Mouse (Mus musculus) myocyte (in vitro differentiated cells): ENCODE results near the gene Ppp1r12c. TPM values are rescaled to one million over a fixed set of nuclear protein-coding genes. Genes with fewer than 3 reads are reported as not detected.

ENCODE experiments used
- H3K27me3 ChIP-seq: one replicate; pipeline ENCODE4 v1.6.1; 2011; ENCODE audit not compliant: control insufficient read depth, insufficient read depth, insufficient read length
- H3K36me3 ChIP-seq: one replicate; pipeline ENCODE4 v1.6.1; 2011; ENCODE audit not compliant: control insufficient read depth, insufficient read depth
- H3K4me2 ChIP-seq: one replicate; pipeline ENCODE4 v1.6.1; 2011; ENCODE audit warnings: low read depth, control low read depth
- H3K4me3 ChIP-seq: one replicate; pipeline ENCODE4 v1.5.1; 2011; ENCODE audit warnings: mild to moderate bottlenecking, control low read depth, moderate library complexity
- H3K79me2 ChIP-seq: one replicate; pipeline ENCODE4 v1.6.1; 2011; ENCODE audit not compliant: control insufficient read depth, insufficient read depth
- H3ac ChIP-seq: one replicate; pipeline ENCODE4 v1.6.1; 2011; ENCODE audit not compliant: control insufficient read depth, insufficient read length
- CEBPB ChIP-seq: IDR thresholded peaks from 2 replicates; pipeline ENCODE4 v1.6.1; 2011; ENCODE audit warnings: mild to moderate bottlenecking, moderate library complexity; ENCODE audit not compliant: poor library complexity, insufficient read depth, severe bottlenecking
- E2F4 ChIP-seq: IDR thresholded peaks from one replicate; pipeline ENCODE4 v1.6.1; 2011; ENCODE audit warnings: mild to moderate bottlenecking, control low read depth, moderate library complexity; ENCODE audit not compliant: insufficient read depth
- MAX ChIP-seq: IDR thresholded peaks from one replicate; pipeline ENCODE4 v1.6.1; 2011; ENCODE audit warnings: low read depth, mild to moderate bottlenecking, control low read depth
- MYOD1 ChIP-seq, 3 experiments: IDR thresholded peaks; one replicate each; pipeline ENCODE4 v1.6.1; 2011; ENCODE audit warnings: control low read depth in 2 of 3, low read depth in 2 of 3, mild to moderate bottlenecking in 2 of 3, moderate library complexity in 1 of 3; ENCODE audit not compliant: insufficient read length in 2 of 3, control insufficient read depth in 1 of 3
- MYOG ChIP-seq, 3 experiments: IDR thresholded peaks; one replicate each; pipeline ENCODE4 v1.6.1; 2011; ENCODE audit warnings: control low read depth in 2 of 3, low read depth in 2 of 3, mild to moderate bottlenecking in 2 of 3; ENCODE audit not compliant: insufficient read length in 2 of 3, control insufficient read depth in 1 of 3, insufficient read depth in 1 of 3
- POLR2A ChIP-seq: IDR thresholded peaks from one replicate; pipeline ENCODE4 v1.6.1; 2011; ENCODE audit warnings: low read depth, mild to moderate bottlenecking, control low read depth, moderate library complexity; ENCODE audit not compliant: insufficient read length
- POLR2AphosphoS2 ChIP-seq: IDR thresholded peaks from one replicate; pipeline ENCODE4 v1.6.1; 2011; ENCODE audit warnings: low read depth, control low read depth; ENCODE audit not compliant: insufficient read length
- REST ChIP-seq: IDR thresholded peaks from one replicate; pipeline ENCODE4 v1.6.1; 2011; ENCODE audit warnings: mild to moderate bottlenecking, control low read depth, moderate library complexity; ENCODE audit not compliant: insufficient read depth, insufficient read length
- SRF ChIP-seq: IDR thresholded peaks from one replicate; pipeline ENCODE4 v1.6.1; 2011; ENCODE audit warnings: low read depth; ENCODE audit not compliant: control insufficient read depth, insufficient read length
- TCF12 ChIP-seq: IDR thresholded peaks from one replicate; pipeline ENCODE4 v1.6.1; 2011; ENCODE audit warnings: mild to moderate bottlenecking, control low read depth; ENCODE audit not compliant: poor library complexity, insufficient read depth, severe bottlenecking
- TCF3 ChIP-seq: IDR thresholded peaks from one replicate; pipeline ENCODE4 v1.6.1; 2011; ENCODE audit warnings: low read depth, control low read depth; ENCODE audit not compliant: insufficient read length
- USF1 ChIP-seq: IDR thresholded peaks from one replicate; pipeline ENCODE4 v1.6.1; 2011; ENCODE audit warnings: low read depth, mild to moderate bottlenecking, control low read depth, moderate library complexity
- polyA plus RNA-seq: library from polyadenylated mRNA; unstranded; fragments of >200 nt; fragmentation: generic; extraction: Trizol; gene quantifications from one replicate; pipeline ENCODE4 v1.2.1, GENCODE M21; 2012; ENCODE audit warnings: missing spikeins

Ppp1r12c gene
- polyA plus RNA-seq, 1 experiment = 39.0 TPM

GRCm38 (mm10) chr7:4516332-4517050, 15.0 kb upstream of the Ppp1r12c start, which contains the start of gene Tnnt1:
TSS of gene Tnnt1 (minus strand) at chr7:4516382.
- Histone ChIP-seq H3K36me3 (peaks cover 3% of the 10 kb centered on the region), H3K27me3 (no peaks in the 10 kb centered on the region), H3K4me3 (peak within 1 kb of the TSS; percentile 36), H3ac (no peak within 1 kb of the TSS), H3K4me2 (peak within 1 kb of the TSS; percentile 66), H3K79me2 (no peaks in the 10 kb centered on the region)
- TF ChIP-seq TCF12 = peak; percentile 92
- peak; percentile 72 for TF ChIP-seq TCF3
- TF ChIP-seq CEBPB = no peak
- peak; percentile 96 to 99 (median 97) for TF ChIP-seq MYOD1 (IDR thresholded peaks at IDR 0.05; ENCODE audit: control insufficient read depth in 1 of 3, insufficient read length in 2 of 3, low read depth in 2 of 3)
- no peak for TF ChIP-seq MAX
- TF ChIP-seq MYOG (IDR thresholded peaks at IDR 0.05; ENCODE audit: control insufficient read depth in 1 of 3, insufficient read depth in 1 of 3, insufficient read length in 2 of 3, low read depth in 2 of 3) = peak; percentile 65 to 95 (median 77)

- H3K4me3 ChIP-seq = peak overlapping the region; percentile 36
- H3K27me3 ChIP-seq = no peaks in the 10 kb centered on the region
- peaks cover 3% of the 10 kb centered on the region for H3K36me3 ChIP-seq
- no peaks in the 10 kb centered on the region for H3K79me2 ChIP-seq
- no peak overlapping the region for H3ac ChIP-seq
- H3K4me2 ChIP-seq = peak overlapping the region; percentile 63
- TF ChIP-seq MYOG (IDR thresholded peaks at IDR 0.05; ENCODE audit: control insufficient read depth in 1 of 3, insufficient read depth in 1 of 3, insufficient read length in 2 of 3, low read depth in 2 of 3) = peak in 2 of 3 experiments; percentile 35 to 43
- TF ChIP-seq MYOD1 (IDR thresholded peaks at IDR 0.05; ENCODE audit: control insufficient read depth in 1 of 3, insufficient read length in 2 of 3, low read depth in 2 of 3) = peak in 2 of 3 experiments; percentile 53 to 56
- TF ChIP-seq TCF3 = no peak
- TF ChIP-seq POLR2A = peak; percentile 69
- TF ChIP-seq POLR2AphosphoS2 = peak; percentile 69
Measured at GRCm38 (mm10) chr7:4515853-4516252, 14.4 kb upstream of the Ppp1r12c start.

- Histone ChIP-seq H3K36me3 (peaks cover 3% of the 10 kb centered on the region), H3K4me3 (peak overlapping the region; percentile 36), H3K27me3 (no peaks in the 10 kb centered on the region), H3ac (no peak overlapping the region), H3K4me2 (peak overlapping the region; percentile 79), H3K79me2 (no peaks in the 10 kb centered on the region)
- peak; percentile 55 for TF ChIP-seq POLR2AphosphoS2
- TF ChIP-seq POLR2A = peak; percentile 58
- TF ChIP-seq MYOG (IDR thresholded peaks at IDR 0.05; ENCODE audit: control insufficient read depth in 1 of 3, insufficient read depth in 1 of 3, insufficient read length in 2 of 3, low read depth in 2 of 3) = peak; percentile 48 to 94 (median 66)
- TF ChIP-seq CEBPB = no peak
- no peak for TF ChIP-seq TCF3
- TF ChIP-seq SRF = peak; percentile 46
- peak in 2 of 3 experiments; percentile 93 to 96 for TF ChIP-seq MYOD1 (IDR thresholded peaks at IDR 0.05; ENCODE audit: control insufficient read depth in 1 of 3, insufficient read length in 2 of 3, low read depth in 2 of 3)
- peak; percentile 55 for TF ChIP-seq TCF12
Measured at GRCm38 (mm10) chr7:4513829-4514712, 12.6 kb upstream of the Ppp1r12c start.

GRCm38 (mm10) chr7:4513236-4513635, 11.8 kb upstream of the Ppp1r12c start:
- Histone ChIP-seq H3ac (no peak overlapping the region), H3K4me3 (peak overlapping the region; percentile 36), H3K27me3 (no peaks in the 10 kb centered on the region), H3K79me2 (no peaks in the 10 kb centered on the region), H3K4me2 (peak overlapping the region; percentile 79), H3K36me3 (peaks cover 3% of the 10 kb centered on the region)
- no peak for TF ChIP-seq SRF
- peak in 1 of 3 experiments; percentile 1 for TF ChIP-seq MYOD1 (IDR thresholded peaks at IDR 0.05; ENCODE audit: control insufficient read depth in 1 of 3, insufficient read length in 2 of 3, low read depth in 2 of 3)
- TF ChIP-seq MYOG (IDR thresholded peaks at IDR 0.05; ENCODE audit: control insufficient read depth in 1 of 3, insufficient read depth in 1 of 3, insufficient read length in 2 of 3, low read depth in 2 of 3) = no peak
- TF ChIP-seq TCF12 = no peak

GRCm38 (mm10) chr7:4511489-4512224, 10.2 kb upstream of the Ppp1r12c start:
- H3K4me2 ChIP-seq = peak overlapping the region; percentile 79
- no peak overlapping the region for H3ac ChIP-seq
- no peak for TF ChIP-seq CEBPB
- TF ChIP-seq MYOG (IDR thresholded peaks at IDR 0.05; ENCODE audit: control insufficient read depth in 1 of 3, insufficient read depth in 1 of 3, insufficient read length in 2 of 3, low read depth in 2 of 3) = no peak
- no peak for TF ChIP-seq POLR2A
- no peak for TF ChIP-seq MYOD1 (IDR thresholded peaks at IDR 0.05; ENCODE audit: control insufficient read depth in 1 of 3, insufficient read length in 2 of 3, low read depth in 2 of 3)
- no peak for TF ChIP-seq POLR2AphosphoS2
- TF ChIP-seq TCF12 = no peak
- TF ChIP-seq MAX = no peak
- no peak for TF ChIP-seq TCF3
- no peak for TF ChIP-seq USF1
- no peak for TF ChIP-seq E2F4
- TF ChIP-seq SRF = no peak
- no peak for TF ChIP-seq REST
- H3K4me3 ChIP-seq = peak overlapping the region; percentile 36
- no peaks in the 10 kb centered on the region for H3K79me2 ChIP-seq
- H3K36me3 ChIP-seq = peaks cover 3% of the 10 kb centered on the region
- H3K27me3 ChIP-seq = no peaks in the 10 kb centered on the region
